In genomic region chr10:76201978-76202377, GRCm38 (mm10) we compare ENCODE assay signal across 9 mouse cellular contexts. TPM values are rescaled to one million over a fixed set of nuclear protein-coding genes. Genes with fewer than 3 reads are reported as not detected.
A peak's percentile ranks its signal among the peaks of the same experiment; 100 is the strongest.
DNase-seq lines count a peak whose midpoint lies in the region; ATAC-seq and TF ChIP-seq lines count a peak whose summit lies in the region.
"Had no signal": no experiment of that assay in that cellular context is flagged by ENCODE, and none has a peak within 500 bp of the region (broad histone marks: within the 10 kb centered on the region; RNA-seq: fewer than 3 reads in every experiment).

No protein-coding gene starts in this region.

- H3K27me3 ChIP-seq in embryonic facial prominence, embryonic 11.5 days (ENCODE audit: control insufficient read depth, insufficient read depth, low read length) = no peaks in the 10 kb centered on the region
- no peaks in the 10 kb centered on the region for H3K27me3 ChIP-seq in liver, postnatal 0 days (ENCODE audit: insufficient read depth, low read length)
- H3K27me3 ChIP-seq: heart, embryonic 15.5 days had no signal

- H3K9ac ChIP-seq in embryonic facial prominence, embryonic 11.5 days (replicated peaks; ENCODE audit: low read length) = no peak overlapping the region
- H3K9ac ChIP-seq in liver, postnatal 0 days (replicated peaks) = no peak overlapping the region
- H3K9ac ChIP-seq: heart, embryonic 15.5 days had no signal

- no peaks in the 10 kb centered on the region for H3K36me3 ChIP-seq in embryonic facial prominence, embryonic 11.5 days (replicated peaks; ENCODE audit: control insufficient read depth, insufficient read depth, low read depth, low read length)
- no peaks in the 10 kb centered on the region for H3K36me3 ChIP-seq in liver, postnatal 0 days (replicated peaks; ENCODE audit: insufficient read depth, low read length)
- H3K36me3 ChIP-seq: heart, embryonic 15.5 days had no signal

- peak; percentile 77 for TF ChIP-seq CTCF in liver, postnatal 0 days (IDR thresholded peaks at IDR 0.05; ENCODE audit: low read depth)

- H3K4me3 ChIP-seq in embryonic facial prominence, embryonic 11.5 days (ENCODE audit: low read depth, low read length) = no peak overlapping the region
- H3K4me3 ChIP-seq in liver, postnatal 0 days (ENCODE audit: low read depth, low read length) = no peak overlapping the region
- H3K4me3 ChIP-seq: heart, embryonic 15.5 days had no signal

- TF ChIP-seq EP300 in liver, postnatal 0 days (IDR thresholded peaks at IDR 0.05; ENCODE audit: low read depth) = no peak

- H3K4me1 ChIP-seq in embryonic facial prominence, embryonic 11.5 days (ENCODE audit: control insufficient read depth, insufficient read depth, low read length) = no peaks in the 10 kb centered on the region
- no peaks in the 10 kb centered on the region for H3K4me1 ChIP-seq in liver, postnatal 0 days (ENCODE audit: insufficient read depth)
- H3K4me1 ChIP-seq: heart, embryonic 15.5 days had no signal

- H3K27ac ChIP-seq in embryonic facial prominence, embryonic 11.5 days (replicated peaks; ENCODE audit: low read depth, low read length) = no peak overlapping the region
- no peak overlapping the region for H3K27ac ChIP-seq in liver, postnatal 0 days (ENCODE audit: low read depth)
- H3K27ac ChIP-seq: heart, embryonic 15.5 days had no signal

- peak; percentile 27 to 60 for DNase-seq in urinary bladder, adult 18-20 months (ENCODE audit: low spot score in 2 of 2)
- DNase-seq in urinary bladder, adult 2 months (ENCODE audit: low spot score) = no peak
- DNase-seq in adrenal gland, postnatal 36 days = peak; percentile 66 to 82
- DNase-seq in embryonic facial prominence, embryonic 11.5 days (ENCODE audit: low spot score) = peak; percentile 89
- DNase-seq in kidney, postnatal 36 days = peak; percentile 73 to 93
- DNase-seq in liver, postnatal 0 days = peak; percentile 81
- peak; percentile 28 for DNase-seq in right cerebral cortex, postnatal 25 days

- ATAC-seq in embryonic facial prominence, embryonic 11.5 days (replicated peaks; ENCODE audit: insufficient number of reproducible peaks, low FRiP score, low TSS enrichment, low read depth) = no peak
- ATAC-seq in liver, postnatal 0 days = no peak

- WGBS in embryonic facial prominence, embryonic 11.5 days = 16% methylated on average over 7 of the region's 7 CpGs
- WGBS in liver, postnatal 0 days (ENCODE audit: insufficient replicate concordance) = 20% methylated on average over 7 of the region's 7 CpGs

- no peak overlapping the region for H3K4me2 ChIP-seq in embryonic facial prominence, embryonic 11.5 days (ENCODE audit: low read depth, low read length)
- no peak overlapping the region for H3K4me2 ChIP-seq in liver, postnatal 0 days (ENCODE audit: low read depth, low read length)
- H3K4me2 ChIP-seq: heart, embryonic 15.5 days had no signal

- no peaks in the 10 kb centered on the region for H3K9me3 ChIP-seq in embryonic facial prominence, embryonic 11.5 days (replicated peaks; ENCODE audit: control insufficient read depth, low read length)
- no peaks in the 10 kb centered on the region for H3K9me3 ChIP-seq in liver, postnatal 0 days (ENCODE audit: low read length)
- H3K9me3 ChIP-seq: heart, embryonic 15.5 days had no signal

RNA-seq across cellular contexts. Expression of gene Prmt2, which starts 35.7 kb away (rescaled TPM):
- polyA plus RNA-seq in urinary bladder, adult 2 months (2012; rRNA removed) = 44.5 and 49.6 TPM in 2 replicates
- 10 to 100 TPM; 21.3 to 25.5 TPM for total RNA-seq in adrenal gland, postnatal 36 days (2021)
- polyA plus RNA-seq in embryonic facial prominence, embryonic 11.5 days (2014; fragmentation: Nextera tagmentation; extraction: Ambion mirVana) = 65.3 and 77.9 TPM in 2 replicates
- polyA plus RNA-seq in liver, postnatal 0 days (2015; fragmentation: Nextera tagmentation; extraction: Ambion mirVana) = 2.7 and 3.0 TPM in 2 replicates

RNA-seq across cellular contexts. Expression of gene S100b, which starts 51.7 kb away (rescaled TPM):
- polyA plus RNA-seq in urinary bladder, adult 2 months (2012; rRNA removed) = 8.2 and 10.5 TPM in 2 replicates
- 10 to 100 TPM; 12.1 to 17.8 TPM for total RNA-seq in adrenal gland, postnatal 36 days (2021)
- polyA plus RNA-seq in embryonic facial prominence, embryonic 11.5 days (2014; fragmentation: Nextera tagmentation; extraction: Ambion mirVana) = 0.14 and 0.32 TPM in 2 replicates
- 0.14 and 0.23 TPM in 2 replicates for polyA plus RNA-seq in liver, postnatal 0 days (2015; fragmentation: Nextera tagmentation; extraction: Ambion mirVana)

RNA-seq across cellular contexts. Expression of gene Slc5a4a, which starts 54.7 kb away (rescaled TPM):
- not detected in 2 replicates for polyA plus RNA-seq in urinary bladder, adult 2 months (2012; rRNA removed)
- total RNA-seq in adrenal gland, postnatal 36 days (2021) = not detected
- polyA plus RNA-seq in embryonic facial prominence, embryonic 11.5 days (2014; fragmentation: Nextera tagmentation; extraction: Ambion mirVana) = not detected in 2 replicates
- not detected in 2 replicates for polyA plus RNA-seq in liver, postnatal 0 days (2015; fragmentation: Nextera tagmentation; extraction: Ambion mirVana)
- polyA plus RNA-seq: heart, embryonic 15.5 days; stomach, embryonic 14.5 days had no signal

Comparison
In these comparisons a context has a peak if more than half of its experiments do, and no peak if none do; other contexts are left out.
1. RNA of gene Prmt2, which starts 35.7 kb away (polyA plus RNA-seq): 65.3 to 77.9 TPM in embryonic facial prominence, embryonic 11.5 days and 44.5 to 49.6 TPM in urinary bladder, adult 2 months; 2.7 to 3.0 TPM in liver, postnatal 0 days; every median in the first group is over 10 times any median in the second.